Mouse (Mus musculus) limb, embryonic 14.5 days (tissue): ENCODE data around the gene Pgs1. TPM values are rescaled to one million over a fixed set of nuclear protein-coding genes. Genes with fewer than 3 reads are reported as not detected.

Source experiments
- ATAC-seq: fragments of 200-750 bp; cut with Nextera tagmentation; 2 replicates; pipeline ENCODE4 v1.8.0; 2017; ENCODE audit warnings: low read depth, moderate number of reproducible peaks, moderate TSS enrichment; ENCODE audit not compliant: low FRiP score
- DNase-seq: peaks from one replicate; pipeline ENCODE4 v3.0.0-alpha.2; 2015; ENCODE audit warnings: low spot score
- H3K27ac ChIP-seq: fragments of 300-500 bp; sonication (generic); replicated peaks from 2 replicates; pipeline ENCODE4 v1.5.1; 2014; ENCODE audit warnings: low read depth, mild to moderate bottlenecking, low read length, moderate library complexity, mixed read lengths
- H3K27me3 ChIP-seq: fragments of 300-500 bp; sonication (generic); 2 replicates; pipeline ENCODE4 v1.6.1; 2014; ENCODE audit warnings: low read length, mixed read lengths; ENCODE audit not compliant: control insufficient read depth, insufficient read depth
- H3K36me3 ChIP-seq: fragments of 300-500 bp; sonication (generic); 2 replicates; pipeline ENCODE4 v1.6.1; 2014; ENCODE audit warnings: mild to moderate bottlenecking, low read length, moderate library complexity, mixed read lengths; ENCODE audit not compliant: control insufficient read depth, insufficient read depth
- H3K4me1 ChIP-seq: fragments of 300-500 bp; sonication (generic); 2 replicates; pipeline ENCODE4 v1.6.1; 2014; ENCODE audit warnings: antibody characterized with exemption, low read length, mixed read lengths; ENCODE audit not compliant: control insufficient read depth, insufficient read depth
- H3K4me2 ChIP-seq: fragments of 300-500 bp; sonication (generic); replicated peaks from 2 replicates; pipeline ENCODE4 v1.6.1; 2014; ENCODE audit warnings: low read depth, mild to moderate bottlenecking, low read length, moderate library complexity; ENCODE audit not compliant: severe bottlenecking
- H3K4me3 ChIP-seq: fragments of 300-500 bp; sonication (generic); replicated peaks from 2 replicates; pipeline ENCODE4 v1.5.1; 2014; ENCODE audit warnings: low read length
- H3K9ac ChIP-seq: fragments of 300-500 bp; sonication (generic); 2 replicates; pipeline ENCODE4 v1.6.1; 2014; ENCODE audit warnings: mild to moderate bottlenecking, low read depth, low read length, moderate library complexity; ENCODE audit not compliant: severe bottlenecking
- H3K9me3 ChIP-seq: fragments of 300-500 bp; sonication (generic); 2 replicates; pipeline ENCODE4 v1.6.1; 2016; ENCODE audit warnings: low read length; ENCODE audit not compliant: control insufficient read depth
- POLR2A ChIP-seq: fragments of 200-500 bp; IDR thresholded peaks from 2 replicates; pipeline ENCODE4 v1.8.0; 2012; ENCODE audit warnings: inconsistent platforms, mild to moderate bottlenecking, moderate library complexity, borderline replicate concordance; ENCODE audit not compliant: insufficient read depth, insufficient read length; ENCODE audit errors: extremely low read depth
- WGBS: fragments of 180-500 bp; shearing (Covaris S2); extraction: QIAGEN DNeasy Blood & Tissue Kit; methylation state at CpG from one replicate; pipeline ENCODE4 v1.1.7; 2014; 5-methylcytosine and 5-hydroxymethylcytosine counted together
- polyA plus RNA-seq, 2 experiments: library from polyadenylated mRNA; depleted of rRNA in 1 of 2; stranded (reverse) in 1 of 2; unstranded in 1 of 2; fragments of >200 nt; fragmentation: Nextera tagmentation in 1 of 2; extraction: Ambion mirVana in 1 of 2; gene quantifications; 2 replicates each; pipeline versions ENCODE4 v1.2.1 to v1.2.3; 2012 to 2014

Gene Pgs1
- polyA plus RNA-seq, 2 experiments = 30.5 to 36.2 TPM

DNA sequence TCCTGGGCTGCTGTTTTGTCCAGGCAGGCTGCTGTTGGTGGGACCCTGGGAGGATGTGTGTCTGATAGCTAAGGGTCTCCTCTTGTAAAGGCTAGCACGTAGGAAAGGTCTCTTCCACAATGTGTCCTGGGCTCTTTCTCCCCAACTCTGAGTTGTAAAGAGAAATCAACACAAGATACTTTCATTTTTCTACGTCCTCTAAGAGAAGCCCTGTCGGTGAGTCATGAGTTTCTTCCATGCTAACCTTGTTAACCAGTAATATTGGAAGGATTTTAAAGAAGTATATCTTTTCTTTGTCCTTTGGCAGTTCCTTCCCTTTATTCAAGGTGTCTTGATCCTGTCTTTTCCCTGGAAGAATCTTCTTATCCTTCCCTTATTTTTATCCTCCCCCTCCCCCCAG lies 9.6 kb downstream of the Pgs1 start:
- H3K27me3 ChIP-seq = no peaks in the 10 kb centered on the region
- TF ChIP-seq POLR2A = no peak
- H3K4me2 ChIP-seq = no peak overlapping the region
- 0 out of 2 replicates have a peak overlapping the region, but pooled peaks have one; percentile 25 for H3K9ac ChIP-seq
- H3K4me1 ChIP-seq = peaks cover 35% of the 10 kb centered on the region
- no peaks in the 10 kb centered on the region for H3K9me3 ChIP-seq
- DNase-seq (no peak), ATAC-seq (no peak)
- peak overlapping the region; percentile 67; the same call in 1 of the 2 replicates for H3K27ac ChIP-seq
- H3K4me3 ChIP-seq = no peak overlapping the region
- 58% methylated on average over 3 of the region's 3 CpGs for WGBS
- peaks cover 16% of the 10 kb centered on the region for H3K36me3 ChIP-seq

DNA sequence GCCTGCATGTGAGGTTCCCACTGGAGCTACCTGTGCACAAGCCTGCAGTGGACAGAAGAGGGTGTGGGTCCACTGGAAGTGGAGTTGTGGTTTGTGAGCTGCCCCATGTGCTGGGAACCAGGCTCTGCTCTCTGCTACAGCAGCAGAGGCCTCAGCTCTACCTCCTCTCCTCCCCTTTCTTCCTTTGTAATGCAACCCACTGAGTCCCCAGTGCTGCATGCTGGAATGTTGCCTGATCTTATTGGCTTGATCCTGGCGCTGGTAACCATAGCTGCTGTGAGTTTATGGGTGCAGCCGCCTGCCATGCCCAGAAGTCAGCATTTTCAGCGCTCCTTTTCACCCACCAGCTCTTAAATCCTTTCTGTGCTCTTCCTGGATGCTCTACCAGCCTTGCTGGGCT lies 10.0 kb downstream of the Pgs1 start:
- Histone ChIP-seq H3K27ac (peak overlapping the region; percentile 67), H3K27me3 (no peaks in the 10 kb centered on the region), H3K4me2 (no peak overlapping the region), H3K36me3 (peaks cover 20% of the 10 kb centered on the region), H3K4me1 (peaks cover 35% of the 10 kb centered on the region), H3K4me3 (no peak overlapping the region), H3K9ac (0 out of 2 replicates have a peak overlapping the region, but pooled peaks have one; percentile 25), H3K9me3 (no peaks in the 10 kb centered on the region)
- WGBS = 15% methylated on average over 3 of the region's 3 CpGs
- DNase-seq = peak; percentile 66
- no peak for TF ChIP-seq POLR2A
- ATAC-seq = peak; percentile 51; the same call in 1 of the 2 replicates

GRCm38 (mm10) chr11:117997085-117997484 lies 11.0 kb downstream of the Pgs1 start:
- Histone ChIP-seq H3K9ac (no peak overlapping the region), H3K9me3 (no peaks in the 10 kb centered on the region), H3K4me1 (peaks cover 35% of the 10 kb centered on the region), H3K27ac (no peak overlapping the region), H3K4me3 (no peak overlapping the region), H3K27me3 (no peaks in the 10 kb centered on the region), H3K36me3 (peaks cover 30% of the 10 kb centered on the region), H3K4me2 (no peak overlapping the region)
- TF ChIP-seq POLR2A = no peak
- whole genome bisulfite sequencing = 96% methylated on average over 2 of the region's 2 CpGs
- DNase-seq (no peak), ATAC-seq (no peak)

- TF ChIP-seq POLR2A = no peak
- Histone ChIP-seq H3K36me3 (peaks cover 41% of the 10 kb centered on the region), H3K27me3 (no peaks in the 10 kb centered on the region), H3K4me3 (no peak overlapping the region), H3K4me1 (peaks cover 31% of the 10 kb centered on the region), H3K4me2 (no peak overlapping the region), H3K27ac (no peak overlapping the region), H3K9me3 (no peaks in the 10 kb centered on the region), H3K9ac (no peak overlapping the region)
- WGBS = 98% methylated on average over 4 of the region's 4 CpGs
- no peak for DNase-seq
- ATAC-seq = no peak
Measured at GRCm38 (mm10) chr11:117998356-117998755, 12.3 kb downstream of the Pgs1 start.

DNA sequence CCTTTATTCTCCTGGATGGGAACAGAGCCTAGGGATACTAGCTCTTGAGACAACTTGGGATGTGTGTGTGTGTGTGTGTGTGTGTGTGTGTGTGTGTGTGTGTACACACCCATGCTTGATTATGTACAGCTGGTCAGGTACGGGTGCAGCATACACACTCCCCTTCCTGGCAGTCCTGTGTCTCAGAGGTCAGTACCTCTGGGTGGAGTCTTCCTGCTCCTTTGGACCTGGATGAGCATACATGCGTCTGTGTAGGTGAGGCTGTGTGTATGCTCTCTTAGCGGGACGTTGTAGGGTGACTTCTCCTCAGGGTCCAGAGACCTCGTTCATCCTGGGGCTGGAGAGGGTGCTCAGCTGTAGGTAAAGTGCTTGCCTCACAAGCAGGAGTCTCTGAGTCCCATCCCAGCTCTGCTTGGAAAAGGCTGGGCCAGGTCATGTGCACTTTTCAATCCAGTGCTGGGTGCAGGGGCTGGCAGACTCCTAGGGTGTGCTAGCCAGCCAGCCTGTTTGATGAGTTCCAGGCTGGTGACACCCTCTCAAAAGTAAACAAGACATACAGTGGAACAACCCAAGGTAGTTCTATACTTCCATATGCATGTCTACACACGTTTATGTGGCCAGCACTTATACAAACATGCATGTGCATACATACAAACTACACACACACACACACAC lies 13.3 kb downstream of the Pgs1 start:
- TF ChIP-seq POLR2A = no peak
- ATAC-seq = no peak
- Histone ChIP-seq H3K4me3 (no peak overlapping the region), H3K27ac (no peak overlapping the region), H3K9ac (no peak overlapping the region), H3K4me2 (no peak overlapping the region), H3K36me3 (peaks cover 51% of the 10 kb centered on the region), H3K4me1 (peaks cover 20% of the 10 kb centered on the region), H3K9me3 (no peaks in the 10 kb centered on the region), H3K27me3 (no peaks in the 10 kb centered on the region)
- 91% methylated on average over 6 of the region's 6 CpGs for WGBS
- no peak for DNase-seq
